Mouse (Mus musculus): Measurements from ENCODE around the gene Rarg. TPM values are rescaled to one million over a fixed set of nuclear protein-coding genes. Genes with fewer than 3 reads are reported as not detected.

Gene Rarg
- total RNA-seq, 4 experiments from 2014 or later: 14.5 to 20.7 (median 16.5) TPM

- no peak for DNase-seq (ENCODE audit: low spot score in 2 of 2)
These were observed 756 bp upstream of the Rarg start for GRCm38 (mm10) chr15:102258076-102258470.

GRCm38 (mm10) chr15:102256431-102257201, 701 bp downstream of the Rarg start:
- no peak for DNase-seq (ENCODE audit: low spot score in 2 of 2)

DNA sequence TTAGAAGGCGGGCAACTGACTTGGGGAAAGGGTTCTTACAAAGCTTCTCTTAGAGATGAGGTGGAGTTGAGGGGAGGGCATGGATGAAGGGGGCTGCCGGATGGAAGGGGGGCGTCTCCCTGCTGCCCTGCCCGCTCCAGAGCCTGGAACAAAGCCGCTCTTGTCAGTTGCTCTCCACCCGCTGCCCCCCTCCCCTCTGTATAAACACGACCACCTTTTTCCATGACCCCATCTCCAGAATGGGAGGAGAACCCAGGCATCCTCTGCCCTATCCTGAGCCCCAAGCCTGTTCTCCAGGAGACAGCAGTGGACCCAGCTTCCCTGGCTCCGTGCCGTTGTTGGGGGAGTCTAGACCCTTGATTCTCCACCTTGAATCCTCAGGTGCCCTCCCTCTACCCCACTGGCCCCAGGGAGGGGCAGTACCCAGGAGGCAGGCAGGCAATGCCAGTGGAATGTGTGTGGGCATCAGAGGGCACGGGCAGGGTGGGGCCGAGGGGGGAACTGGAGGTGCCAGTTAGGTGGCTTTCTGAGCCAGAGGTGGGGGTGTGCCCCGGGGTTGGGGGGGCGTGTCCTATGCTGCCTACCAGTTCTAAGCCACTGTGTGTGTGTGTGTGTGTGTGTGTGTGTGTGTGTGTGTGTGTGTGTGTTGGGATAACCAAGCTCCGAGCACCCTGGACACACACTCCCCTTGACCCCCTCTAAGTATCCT, 1.6 kb downstream of the Rarg start:
- no peak for DNase-seq (ENCODE audit: low spot score in 2 of 2)

DNA sequence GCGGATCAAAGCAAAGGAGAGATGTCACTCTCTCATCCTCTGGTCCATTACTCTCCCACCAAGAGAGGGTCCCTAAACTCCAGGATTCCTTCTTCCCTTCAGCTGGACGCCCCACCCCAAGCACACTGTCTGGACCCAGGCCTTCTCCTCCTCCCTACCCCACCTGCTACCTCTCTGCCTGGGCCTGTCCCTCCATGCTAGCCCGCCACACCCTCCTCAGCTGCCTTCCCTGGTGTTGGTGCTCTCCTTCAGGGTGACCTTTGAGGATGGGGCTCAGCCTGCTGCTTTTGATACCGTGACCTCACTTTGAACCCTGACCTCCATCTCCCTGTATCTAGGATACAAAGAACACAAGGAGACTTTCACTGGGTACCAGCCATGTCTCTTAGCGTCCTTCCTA, 6.8 kb downstream of the Rarg start:
- no peak for DNase-seq (ENCODE audit: low spot score in 2 of 2)

DNA sequence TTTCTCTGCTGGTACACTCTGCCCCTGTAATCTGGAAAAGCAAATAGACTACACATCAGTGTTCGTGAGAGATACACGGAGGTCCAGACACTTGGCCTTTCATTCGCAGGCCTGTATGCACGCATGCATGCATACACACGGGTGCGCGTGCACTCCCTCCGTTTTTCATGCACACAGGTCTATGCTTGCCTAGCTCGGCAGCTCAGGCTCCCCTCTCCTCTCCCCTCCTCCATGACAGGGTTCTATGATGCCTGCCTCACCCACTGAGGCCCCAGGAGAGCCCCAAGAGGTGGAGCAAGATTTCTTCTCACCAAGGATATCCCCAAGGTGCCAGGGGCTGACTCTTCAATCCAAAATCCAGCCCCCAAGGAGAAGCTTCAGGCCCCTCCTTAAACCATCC, 7.3 kb downstream of the Rarg start:
- no peak for DNase-seq (ENCODE audit: low spot score in 2 of 2)

GRCm38 (mm10) chr15:102249251-102249691, 8.0 kb downstream of the Rarg start:
- no peak for DNase-seq (ENCODE audit: low spot score in 2 of 2)

DNA sequence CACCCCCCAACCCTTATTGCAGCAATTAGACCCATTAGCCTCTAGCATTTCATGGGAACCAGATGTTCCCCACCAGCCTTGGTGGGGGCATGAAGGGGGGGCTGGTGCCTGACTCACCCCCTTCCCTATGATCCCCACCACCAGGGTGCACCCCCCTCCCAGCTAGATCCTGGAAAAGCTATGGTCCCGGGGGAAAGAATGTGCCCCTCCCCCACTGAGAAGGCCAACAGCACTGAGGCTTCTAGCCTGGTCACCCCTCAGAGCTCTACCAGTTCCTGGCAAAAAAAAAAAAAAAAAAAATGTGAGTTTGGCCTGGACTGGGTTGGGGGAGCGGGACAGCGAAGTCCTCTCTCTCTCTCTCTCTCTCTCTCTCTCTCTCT, 8.5 kb downstream of the Rarg start:
- no peak for DNase-seq (ENCODE audit: low spot score in 2 of 2)

- DNase-seq (ENCODE audit: low spot score in 2 of 2): no peak
These were observed 9.0 kb downstream of the Rarg start for GRCm38 (mm10) chr15:102248131-102248811.

- peak; percentile 43 to 48 for DNase-seq (ENCODE audit: low spot score in 2 of 2)
These were observed 9.8 kb downstream of the Rarg start for GRCm38 (mm10) chr15:102247252-102248130.

DNA sequence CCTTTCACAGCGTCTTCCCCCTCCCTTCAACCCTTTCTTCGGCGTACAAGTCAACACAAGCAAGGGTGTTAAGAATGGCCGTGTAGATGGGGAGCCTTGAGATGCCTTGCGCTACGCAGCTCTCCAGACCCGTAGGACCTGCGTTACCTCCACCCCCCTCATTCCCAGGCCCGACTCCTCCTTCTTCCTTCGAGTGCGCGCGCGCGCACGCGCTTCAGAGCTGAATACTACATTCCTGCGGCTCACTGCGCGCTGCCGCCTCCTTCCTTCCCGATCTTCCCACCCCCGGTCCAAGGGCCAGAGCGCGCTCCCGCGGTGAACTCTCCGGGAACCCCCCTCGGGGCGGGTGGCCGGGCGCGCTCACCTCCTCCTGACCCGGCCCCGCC, 10.5 kb downstream of the Rarg start:
- DNase-seq (ENCODE audit: low spot score in 2 of 2): peak; percentile 85 to 86

GRCm38 (mm10) chr15:102245891-102246741, 11.2 kb downstream of the Rarg start:
- peak; percentile 72 to 80 for DNase-seq (ENCODE audit: low spot score in 2 of 2)

GRCm38 (mm10) chr15:102245461-102245881, 11.8 kb downstream of the Rarg start:
- DNase-seq (ENCODE audit: low spot score in 2 of 2): no peak

DNA sequence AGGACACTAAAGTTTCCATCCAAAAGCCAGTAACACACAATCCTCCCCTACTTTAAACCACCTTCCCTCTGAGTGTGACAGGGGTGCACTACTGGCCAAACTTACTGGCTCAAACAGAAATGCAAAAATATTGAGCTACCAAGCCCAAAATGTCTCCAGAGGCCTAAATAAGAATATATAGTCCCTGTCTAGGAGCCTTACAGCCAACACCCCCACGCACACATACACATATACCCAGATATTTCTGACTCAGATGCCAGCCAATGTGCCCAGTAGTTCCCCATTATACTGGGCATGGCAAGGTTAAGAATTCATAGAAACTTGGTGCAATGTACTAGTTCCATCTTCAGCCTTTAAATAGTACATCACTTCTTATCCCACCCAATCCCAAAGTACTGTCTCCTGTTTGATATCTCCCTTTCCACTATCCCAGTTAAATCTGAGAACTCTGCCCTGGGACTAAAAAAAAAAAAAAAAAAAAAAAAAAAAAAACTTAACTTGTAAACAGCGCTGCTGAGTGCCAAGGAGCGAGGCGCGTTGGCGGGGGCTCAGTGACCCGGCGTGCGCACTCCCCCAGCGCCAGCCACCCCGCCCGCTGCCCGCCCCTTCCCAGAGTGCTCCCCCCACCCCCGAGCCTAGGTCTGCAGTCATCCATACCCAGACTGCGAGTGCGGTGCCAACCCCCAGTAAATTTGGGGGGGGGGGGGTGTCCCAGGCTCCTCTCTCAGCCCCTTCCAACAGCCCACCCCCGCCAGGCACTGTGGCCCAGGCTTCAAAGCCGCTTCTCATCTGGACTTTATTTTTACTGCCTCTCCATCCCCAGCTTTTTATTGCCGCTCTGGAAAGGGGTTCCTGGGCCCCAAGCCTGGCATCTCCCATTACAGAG, 12.8 kb downstream of the Rarg start:
- DNase-seq (ENCODE audit: low spot score in 2 of 2): no peak

DNA sequence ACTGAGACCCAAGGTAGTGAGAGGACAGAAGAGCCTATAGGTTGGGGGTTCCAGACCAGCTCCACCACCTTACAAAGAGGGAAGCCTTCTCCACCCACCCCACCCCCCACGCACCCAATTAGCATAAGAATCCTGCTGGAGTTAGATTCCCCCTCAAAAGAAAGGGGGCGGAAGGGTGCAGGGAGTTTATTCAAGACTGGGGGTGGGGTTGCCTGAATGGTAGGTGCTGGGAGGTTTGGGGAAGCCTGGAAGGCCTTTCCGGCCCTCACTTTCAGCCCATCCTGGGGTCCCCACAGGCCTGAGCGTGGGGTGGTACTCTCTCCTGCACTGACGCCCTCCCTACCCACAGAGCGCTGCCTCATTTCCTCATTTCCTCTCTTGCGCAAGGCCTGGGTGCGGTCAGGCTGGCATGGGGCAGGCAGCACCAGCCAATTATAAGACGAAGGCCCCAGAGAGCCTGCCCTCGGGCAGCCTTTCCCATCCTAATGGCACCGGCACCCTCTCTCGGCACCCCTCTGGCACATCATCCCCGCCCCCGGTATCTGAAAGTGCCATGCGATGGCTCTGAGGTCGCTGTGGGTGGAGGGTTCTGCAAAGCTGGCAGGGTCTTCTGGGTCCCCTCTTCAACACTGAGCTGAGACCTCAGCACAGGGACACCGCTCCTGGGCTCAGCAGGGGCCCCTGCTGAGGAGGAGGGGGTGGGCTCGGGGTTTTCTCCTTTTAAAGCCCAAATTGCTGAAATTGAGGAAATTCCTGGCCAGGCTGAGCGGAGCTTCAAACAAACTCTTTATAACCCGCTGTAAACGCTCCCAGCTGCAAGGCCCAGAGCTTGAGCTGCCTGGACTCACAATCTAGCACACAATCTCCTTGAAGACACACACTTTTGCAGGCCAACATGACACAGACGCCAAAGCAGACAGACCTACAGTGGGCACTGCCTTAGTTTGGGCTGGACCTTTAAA, 13.8 kb downstream of the Rarg start:
- DNase-seq (ENCODE audit: low spot score in 2 of 2): no peak

DNA sequence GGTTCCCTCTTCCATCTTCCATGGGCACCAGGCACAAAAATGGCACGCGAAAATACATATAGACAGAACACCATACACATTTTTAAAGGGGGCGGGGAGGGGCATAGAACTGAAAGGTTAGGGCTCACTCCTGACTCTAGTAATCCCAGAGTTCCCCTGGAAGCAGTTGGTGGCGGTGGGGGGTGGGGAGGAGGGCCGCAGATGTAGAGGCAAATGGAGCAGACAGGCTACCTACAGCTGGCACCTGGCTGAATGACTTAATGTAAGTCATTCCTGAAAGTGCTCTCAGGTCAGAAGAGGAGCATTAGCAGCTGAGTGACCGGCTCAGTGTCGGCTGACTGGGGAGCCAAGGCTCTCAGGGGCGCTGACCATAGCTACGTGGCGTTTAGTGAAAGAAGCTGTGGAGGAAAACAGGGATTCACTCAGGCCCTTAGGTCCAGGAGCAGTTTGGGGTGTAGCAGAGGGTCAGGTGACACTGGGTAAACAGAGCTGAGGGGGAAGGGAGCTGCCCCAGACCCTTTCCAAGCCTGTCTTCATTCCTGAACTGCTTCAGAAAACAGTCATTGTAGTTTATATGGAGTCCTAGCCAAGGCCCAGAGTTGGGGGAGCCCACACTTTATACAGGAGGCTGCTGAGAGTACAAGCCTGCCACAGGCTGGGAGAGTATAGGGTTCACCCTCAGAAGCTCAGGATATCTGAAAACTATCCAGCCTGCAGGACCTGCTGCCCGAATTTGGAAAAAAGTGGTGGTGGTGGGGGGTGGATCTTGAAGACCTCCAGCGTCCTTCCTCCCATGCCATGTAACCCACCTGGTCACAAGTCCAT, 14.7 kb downstream of the Rarg start:
- no peak for DNase-seq (ENCODE audit: low spot score in 2 of 2)

DNA sequence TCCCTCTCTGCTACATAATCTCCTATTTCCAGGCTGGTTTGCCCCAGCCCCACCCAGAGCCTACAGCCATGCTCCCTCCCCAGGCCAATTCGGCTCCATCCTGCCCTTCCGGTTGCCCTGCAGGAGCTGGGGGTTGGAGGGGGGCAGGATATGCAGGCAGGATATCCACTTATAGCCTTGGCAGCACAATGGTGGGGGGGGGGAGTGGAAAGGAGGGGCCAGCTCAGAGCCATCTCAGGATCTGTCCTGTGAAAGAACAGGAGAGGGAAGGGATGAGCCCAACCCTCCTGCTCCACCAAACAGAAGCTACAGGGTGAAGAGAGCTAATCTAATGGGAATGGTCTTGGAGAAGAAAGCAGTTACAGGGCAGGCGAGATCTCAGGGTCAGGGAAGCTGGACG, 16.7 kb downstream of the Rarg start:
- DNase-seq (ENCODE audit: low spot score in 2 of 2): no peak

DNA sequence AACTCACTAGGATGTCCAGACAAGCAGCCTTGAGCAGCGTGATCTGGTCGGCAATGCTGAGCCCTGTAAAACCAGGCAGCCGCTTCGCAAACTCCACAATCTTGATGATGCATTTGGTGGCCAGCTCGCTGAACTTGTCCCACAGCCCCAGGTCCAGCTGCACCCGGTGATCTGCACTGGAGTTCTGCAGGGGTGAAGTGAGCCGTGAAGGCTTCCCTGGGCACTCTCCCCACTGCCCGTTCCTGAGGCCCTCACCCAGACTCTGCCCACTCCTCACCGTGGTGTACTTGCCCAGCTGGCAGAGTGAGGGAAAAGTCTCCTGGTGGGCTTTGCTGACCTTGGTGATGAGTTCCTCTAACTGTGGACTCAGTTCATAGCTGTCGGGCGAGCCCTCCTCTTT, 17.5 kb downstream of the Rarg start:
- DNase-seq (ENCODE audit: low spot score in 2 of 2): no peak
